Mouse (Mus musculus): ENCODE measurements around the gene Dynlt1a. TPM values are rescaled to one million over a fixed set of nuclear protein-coding genes. Genes with fewer than 3 reads are reported as not detected.
A peak's percentile ranks its signal among the peaks of the same experiment; 100 is the strongest.
"Not testable (repeated sequence)": the region's sequence is repeated elsewhere in the genome, so short reads cannot be mapped to it uniquely, and the experiment has no call there.

The Dynlt1a gene
- polyA plus RNA-seq, 1 experiment from 2014 or later, result 14.5 TPM

- H3K9ac ChIP-seq (ENCODE audit: low read depth, low read length); H3K36me3 ChIP-seq (ENCODE audit: control insufficient read depth, insufficient read depth, low read length); H3K27ac ChIP-seq (ENCODE audit: low read depth, low read length); H3K4me1 ChIP-seq (ENCODE audit: control insufficient read depth, insufficient read depth, low read length); ATAC-seq (replicated peaks; ENCODE audit: insufficient number of reproducible peaks, low FRiP score, low TSS enrichment); H3K27me3 ChIP-seq (ENCODE audit: control insufficient read depth, insufficient read depth, low read length); H3K4me2 ChIP-seq; H3K4me3 ChIP-seq (ENCODE audit: low read depth, low read length); H3K9me3 ChIP-seq (replicated peaks; ENCODE audit: control insufficient read depth, low read length): not testable (repeated sequence)
- 61% methylated on average over 8 of the region's 8 CpGs for WGBS (ENCODE audit: insufficient replicate concordance)
These were observed 38.1 kb downstream of the Dynlt1a start for GRCm38 (mm10) chr17:6279205-6279604.

GRCm38 (mm10) chr17:6274693-6275092, 42.6 kb downstream of the Dynlt1a start:
- not testable (repeated sequence) for H3K9me3 ChIP-seq (replicated peaks; ENCODE audit: control insufficient read depth, low read length); H3K4me3 ChIP-seq (ENCODE audit: low read depth, low read length); H3K36me3 ChIP-seq (ENCODE audit: control insufficient read depth, insufficient read depth, low read length); H3K4me1 ChIP-seq (ENCODE audit: control insufficient read depth, insufficient read depth, low read length); H3K4me2 ChIP-seq; H3K27me3 ChIP-seq (ENCODE audit: control insufficient read depth, insufficient read depth, low read length); ATAC-seq (replicated peaks; ENCODE audit: insufficient number of reproducible peaks, low FRiP score, low TSS enrichment); H3K27ac ChIP-seq (ENCODE audit: low read depth, low read length); H3K9ac ChIP-seq (ENCODE audit: low read depth, low read length)
- WGBS (ENCODE audit: insufficient replicate concordance), result 76% methylated on average over 4 of the region's 6 CpGs

- H3K9ac ChIP-seq (ENCODE audit: low read depth, low read length); H3K4me3 ChIP-seq (ENCODE audit: low read depth, low read length); H3K27ac ChIP-seq (ENCODE audit: low read depth, low read length); H3K9me3 ChIP-seq (replicated peaks; ENCODE audit: control insufficient read depth, low read length); ATAC-seq (replicated peaks; ENCODE audit: insufficient number of reproducible peaks, low FRiP score, low TSS enrichment); H3K36me3 ChIP-seq (ENCODE audit: control insufficient read depth, insufficient read depth, low read length); H3K4me2 ChIP-seq; H3K4me1 ChIP-seq (ENCODE audit: control insufficient read depth, insufficient read depth, low read length); H3K27me3 ChIP-seq (ENCODE audit: control insufficient read depth, insufficient read depth, low read length): not testable (repeated sequence)
- 77% methylated on average over 6 of the region's 6 CpGs for WGBS (ENCODE audit: insufficient replicate concordance)
These were observed 45.3 kb downstream of the Dynlt1a start for GRCm38 (mm10) chr17:6271970-6272369.

GRCm38 (mm10) chr17:6270840-6271239, 46.5 kb downstream of the Dynlt1a start:
- H3K27me3 ChIP-seq (ENCODE audit: control insufficient read depth, insufficient read depth, low read length); ATAC-seq (replicated peaks; ENCODE audit: insufficient number of reproducible peaks, low FRiP score, low TSS enrichment); H3K36me3 ChIP-seq (ENCODE audit: control insufficient read depth, insufficient read depth, low read length); H3K27ac ChIP-seq (ENCODE audit: low read depth, low read length); H3K9me3 ChIP-seq (replicated peaks; ENCODE audit: control insufficient read depth, low read length); H3K4me1 ChIP-seq (ENCODE audit: control insufficient read depth, insufficient read depth, low read length): not testable (repeated sequence)
- 0% methylated on average over 25 of the region's 25 CpGs for WGBS (ENCODE audit: insufficient replicate concordance)
- H3K4me3 ChIP-seq (ENCODE audit: low read depth, low read length), result peak overlapping the region; percentile 53
- peak overlapping the region; percentile 63 for H3K9ac ChIP-seq (ENCODE audit: low read depth, low read length)
- peak overlapping the region; percentile 66 for H3K4me2 ChIP-seq

- not testable (repeated sequence) for H3K36me3 ChIP-seq (ENCODE audit: control insufficient read depth, insufficient read depth, low read length); H3K4me1 ChIP-seq (ENCODE audit: control insufficient read depth, insufficient read depth, low read length); H3K27ac ChIP-seq (ENCODE audit: low read depth, low read length); H3K27me3 ChIP-seq (ENCODE audit: control insufficient read depth, insufficient read depth, low read length); H3K9me3 ChIP-seq (replicated peaks; ENCODE audit: control insufficient read depth, low read length)
- peak overlapping the region; percentile 66 for H3K4me2 ChIP-seq
- H3K4me3 ChIP-seq (ENCODE audit: low read depth, low read length), result peak overlapping the region; percentile 53
- WGBS (ENCODE audit: insufficient replicate concordance), result under 1% methylated on average over 43 of the region's 84 CpGs
- peak overlapping the region; percentile 63 for H3K9ac ChIP-seq (ENCODE audit: low read depth, low read length)
- ATAC-seq (replicated peaks; ENCODE audit: insufficient number of reproducible peaks, low FRiP score, low TSS enrichment), result peak; percentile 79
These were observed 47.1 kb downstream of the Dynlt1a start for GRCm38 (mm10) chr17:6269876-6270831.

- WGBS (ENCODE audit: insufficient replicate concordance), result 1% methylated on average over 12 of the region's 20 CpGs
- not testable (repeated sequence) for H3K27me3 ChIP-seq (ENCODE audit: control insufficient read depth, insufficient read depth, low read length); H3K36me3 ChIP-seq (ENCODE audit: control insufficient read depth, insufficient read depth, low read length); ATAC-seq (replicated peaks; ENCODE audit: insufficient number of reproducible peaks, low FRiP score, low TSS enrichment); H3K9ac ChIP-seq (ENCODE audit: low read depth, low read length); H3K9me3 ChIP-seq (replicated peaks; ENCODE audit: control insufficient read depth, low read length); H3K27ac ChIP-seq (ENCODE audit: low read depth, low read length); H3K4me1 ChIP-seq (ENCODE audit: control insufficient read depth, insufficient read depth, low read length)
- Histone ChIP-seq H3K4me3 (ENCODE audit: low read depth, low read length) (0 out of 2 replicates have a peak overlapping the region, but pooled peaks have one; percentile 8), H3K4me2 (peak overlapping the region; percentile 42; the same call in 1 of the 2 replicates)
These were observed 60.2 kb downstream of the Dynlt1a start for GRCm38 (mm10) chr17:6257070-6257456.

- H3K9me3 ChIP-seq (replicated peaks; ENCODE audit: control insufficient read depth, low read length); H3K9ac ChIP-seq (ENCODE audit: low read depth, low read length); H3K36me3 ChIP-seq (ENCODE audit: control insufficient read depth, insufficient read depth, low read length); H3K4me1 ChIP-seq (ENCODE audit: control insufficient read depth, insufficient read depth, low read length); H3K27ac ChIP-seq (ENCODE audit: low read depth, low read length); H3K27me3 ChIP-seq (ENCODE audit: control insufficient read depth, insufficient read depth, low read length): not testable (repeated sequence)
- WGBS (ENCODE audit: insufficient replicate concordance), result 0% methylated on average over 18 of the region's 51 CpGs
- Histone ChIP-seq H3K4me3 (ENCODE audit: low read depth, low read length) (0 out of 2 replicates have a peak within 1 kb of the TSS, but pooled peaks have one; percentile 8), H3K4me2 (peak within 1 kb of the TSS; percentile 42; the same call in 1 of the 2 replicates)
- peak; percentile 31; the same call in 1 of the 2 replicates for ATAC-seq (replicated peaks; ENCODE audit: insufficient number of reproducible peaks, low FRiP score, low TSS enrichment)
These were observed 60.8 kb downstream of the Dynlt1a start, which contains the start of gene Tmem181a for GRCm38 (mm10) chr17:6256400-6257069. Gene Tmem181a (plus strand): TSS chr17:6256860.

All from heart, embryonic 11.5 days (tissue).